In genomic region chr2:153538898-153539297, GRCm38 (mm10) we compare ENCODE assay signal across 27 mouse cellular contexts. TPM values are rescaled to one million over a fixed set of nuclear protein-coding genes. Genes with fewer than 3 reads are reported as not detected.
A peak's percentile ranks its signal among the peaks of the same experiment; 100 is the strongest.
DNase-seq lines count a peak whose midpoint lies in the region; ATAC-seq and TF ChIP-seq lines count a peak whose summit lies in the region.
"Had no signal": no experiment of that assay in that cellular context is flagged by ENCODE, and none has a peak within 500 bp of the region (broad histone marks: within the 10 kb centered on the region; RNA-seq: fewer than 3 reads in every experiment).

No protein-coding gene starts in this region.

- no peak overlapping the region for H3K4me3 ChIP-seq in heart, embryonic 10.5 days
- no peak overlapping the region for H3K4me3 ChIP-seq in heart, embryonic 11.5 days (ENCODE audit: low read depth, low read length)
- H3K4me3 ChIP-seq in CH12.LX (replicated peaks in 1 of 3; ENCODE audit: low read depth in 2 of 3, low read length in 2 of 3, poor library complexity in 1 of 3) (no peak overlapping the region), MEL (ENCODE audit: control insufficient read depth in 1 of 2, insufficient read depth in 1 of 2, low read depth in 2 of 2, low read length in 2 of 2) (no peak overlapping the region)

- ATAC-seq in heart, embryonic 11.5 days (replicated peaks; ENCODE audit: insufficient number of reproducible peaks, low FRiP score, low TSS enrichment) = no peak
- ATAC-seq: activated CD4-positive, CD25-positive, alpha-beta regulatory T cell, adult 4 months; CD4-positive, CD25-positive, alpha-beta regulatory T cell, adult 4 months; Patski had no signal

- H3K27me3 ChIP-seq in heart, embryonic 10.5 days (ENCODE audit: insufficient read depth, poor library complexity, severe bottlenecking) = 0 out of 2 replicates have a peak, but pooled peaks cover 9% of the 10 kb centered on the region
- H3K27me3 ChIP-seq in heart, embryonic 11.5 days (ENCODE audit: control insufficient read depth, insufficient read depth, low read length) = no peaks in the 10 kb centered on the region
- H3K27me3 ChIP-seq in CH12.LX (replicated peaks) (no peaks in the 10 kb centered on the region), MEL (ENCODE audit: control insufficient read depth in 1 of 2, insufficient read depth in 2 of 2, low read length in 2 of 2) (no peaks in the 10 kb centered on the region)
- H3K27me3 ChIP-seq: Patski had no signal

- peaks cover 39% of the 10 kb centered on the region for H3K4me1 ChIP-seq in heart, embryonic 10.5 days
- H3K4me1 ChIP-seq in heart, embryonic 11.5 days (ENCODE audit: control insufficient read depth, insufficient read depth, low read length) = peaks cover 7% of the 10 kb centered on the region; the same call in 1 of the 2 replicates
- peaks cover 16 to 36% of the 10 kb centered on the region in 2 experiments for H3K4me1 ChIP-seq in CH12.LX (ENCODE audit: control insufficient read depth in 1 of 2, insufficient read depth in 2 of 2)
- peaks cover 7 to 28% of the 10 kb centered on the region in 2 experiments for H3K4me1 ChIP-seq in MEL (ENCODE audit: control insufficient read depth in 1 of 2, insufficient read depth in 2 of 2, low read length in 2 of 2)

- 86% methylated on average over 3 of the region's 3 CpGs for WGBS in heart, embryonic 10.5 days
- 86% methylated on average over 3 of the region's 3 CpGs for WGBS in heart, embryonic 11.5 days (ENCODE audit: insufficient replicate concordance)

- H3K79me2 ChIP-seq in CH12.LX (replicated peaks; ENCODE audit: control insufficient read depth, extremely low read depth, insufficient read depth, poor library complexity, severe bottlenecking) (no peaks in the 10 kb centered on the region), MEL (ENCODE audit: control insufficient read depth, insufficient read depth, low read length, poor library complexity) (no peaks in the 10 kb centered on the region)

- H3K36me3 ChIP-seq in heart, embryonic 10.5 days = no peaks in the 10 kb centered on the region
- H3K36me3 ChIP-seq in heart, embryonic 11.5 days (ENCODE audit: control insufficient read depth, insufficient read depth, low read length) = no peaks in the 10 kb centered on the region
- H3K36me3 ChIP-seq in CH12.LX (replicated peaks in 1 of 2; ENCODE audit: control insufficient read depth in 1 of 2, insufficient read depth in 1 of 2, low read length in 1 of 2) (no peaks in the 10 kb centered on the region), MEL (ENCODE audit: control insufficient read depth in 1 of 2, insufficient read depth in 2 of 2, low read length in 2 of 2) (peaks cover 0 to 17% of the 10 kb centered on the region in 2 experiments; a peak in 2 of 4 replicates)
- H3K36me3 ChIP-seq: G1E had no signal

- TF ChIP-seq CTCF in CH12.LX (conservative IDR thresholded peaks at IDR 0.05 in 1 of 2, IDR thresholded peaks at IDR 0.05 in 1 of 2; ENCODE audit: low read depth in 2 of 2, low read length in 2 of 2) = no peak
- TF ChIP-seq CTCF in MEL (IDR thresholded peaks at IDR 0.05 in 2 of 3, conservative IDR thresholded peaks at IDR 0.05 in 1 of 3; ENCODE audit: control insufficient read depth in 1 of 3, insufficient read depth in 1 of 3, low read depth in 2 of 3, low read length in 3 of 3, poor library complexity in 1 of 3, severe bottlenecking in 1 of 3) = no peak

- TF ChIP-seq EP300 in CH12.LX (IDR thresholded peaks at IDR 0.05; ENCODE audit: low read length) = no peak
- TF ChIP-seq EP300 in MEL (IDR thresholded peaks at IDR 0.05; ENCODE audit: low read depth in 1 of 2, low read length in 2 of 2) = no peak

- TF ChIP-seq RAD21 in CH12.LX (IDR thresholded peaks at IDR 0.05; ENCODE audit: low read depth, low read length) = no peak
- no peak for TF ChIP-seq RAD21 in MEL (IDR thresholded peaks at IDR 0.05; ENCODE audit: low read depth, low read length)

- no peak overlapping the region for H3K4me2 ChIP-seq in heart, embryonic 11.5 days
- H3K4me2 ChIP-seq in CH12.LX (ENCODE audit: insufficient read depth, low read depth, poor library complexity, severe bottlenecking) = no peak overlapping the region

- H3K9ac ChIP-seq in heart, embryonic 11.5 days (ENCODE audit: low read depth, low read length) = no peak overlapping the region
- H3K9ac ChIP-seq in CH12.LX (ENCODE audit: insufficient read depth, low read depth) (no peak overlapping the region), MEL (ENCODE audit: control insufficient read depth, low read depth, low read length, poor library complexity, severe bottlenecking) (no peak overlapping the region)

- in situ Hi-C loops in CH12.LX (cut with MboI; ENCODE audit: low pct_ligation_motif_present, low pct_unique_long_range_greater_than_20kb, low sequenced_read_pairs) = no loop called here

- dilution Hi-C loops in CH12.LX (cut with MboI; ENCODE audit: extremely low pct_ligation_motif_present, extremely low pct_unique_long_range_greater_than_20kb, low sequenced_read_pairs) = no loop called here

- TF ChIP-seq POLR2A in CH12.LX (IDR thresholded peaks at IDR 0.05; ENCODE audit: low read depth, low read length) (no peak), MEL (IDR thresholded peaks at IDR 0.05; ENCODE audit: control insufficient read depth in 1 of 2, insufficient read depth in 1 of 2, low read depth in 1 of 2, low read length in 2 of 2, poor library complexity in 1 of 2) (no peak)

- no peaks in the 10 kb centered on the region for H3K9me3 ChIP-seq in heart, embryonic 10.5 days
- H3K9me3 ChIP-seq in heart, embryonic 11.5 days (replicated peaks; ENCODE audit: control insufficient read depth, low read length) = no peaks in the 10 kb centered on the region
- H3K9me3 ChIP-seq in CH12.LX (replicated peaks; ENCODE audit: low read length) = peaks cover 5% of the 10 kb centered on the region
- no peaks in the 10 kb centered on the region for H3K9me3 ChIP-seq in MEL (replicated peaks; ENCODE audit: insufficient read depth, low read length)

- H3K27ac ChIP-seq in heart, embryonic 10.5 days = peak overlapping the region; percentile 68; the same call in 1 of the 2 replicates
- H3K27ac ChIP-seq in heart, embryonic 11.5 days (ENCODE audit: low read depth, low read length) = no peak overlapping the region
- no peak overlapping the region for H3K27ac ChIP-seq in CH12.LX (ENCODE audit: insufficient read depth, low read depth)
- no peak overlapping the region for H3K27ac ChIP-seq in MEL (ENCODE audit: control insufficient read depth, low read depth, low read length)

- no peak for DNase-seq in heart, embryonic 10.5 days (ENCODE audit: low spot score)
- DNase-seq in CH12.LX (ENCODE audit: extremely low read depth) (no peak), MEL (ENCODE audit: low read depth, low spot score) (no peak)
- DNase-seq in layer of hippocampus, adult 18-20 months (ENCODE audit: low spot score in 2 of 2) = no peak
- no peak for DNase-seq in adrenal gland, postnatal 4 days (ENCODE audit: low spot score in 2 of 2)
- DNase-seq: adrenal gland, adult 2 months; adrenal gland, adult 8-10 months; adrenal gland, postnatal 10 days; adrenal gland, postnatal 14 days; adrenal gland, postnatal 25 days; adrenal gland, postnatal 36 days; B cell, adult 2 months; cerebellum, adult 11 months; cerebellum, adult 11-12 months; cerebellum, adult 18-20 months; cerebellum, adult 2 months; cerebellum, adult 8-10 months; cerebellum, adult 9-10 months had no signal

TF ChIP-seq in CH12.LX, 34 proteins besides CTCF, POLR2A, EP300 and RAD21:
- TF ChIP-seq E2F4 (IDR thresholded peaks at IDR 0.05; ENCODE audit: insufficient replicate concordance, low read depth, low read length) (no peak), ZC3H11A (IDR thresholded peaks at IDR 0.05; ENCODE audit: low read depth, low read length) (no peak), ZKSCAN1 (IDR thresholded peaks at IDR 0.05; ENCODE audit: borderline replicate concordance, low read depth, low read length) (peak; percentile 56), GABPA (IDR thresholded peaks at IDR 0.05; ENCODE audit: insufficient replicate concordance, low read depth, low read length) (no peak), MEF2A (IDR thresholded peaks at IDR 0.05; ENCODE audit: borderline replicate concordance, low read depth, low read length) (no peak)

TF ChIP-seq in MEL, 35 proteins besides CTCF, POLR2A, EP300 and RAD21:
- TF ChIP-seq ELF1 (IDR thresholded peaks at IDR 0.05; ENCODE audit: low read depth, low read length) (no peak), ZKSCAN1 (IDR thresholded peaks at IDR 0.05; ENCODE audit: low read depth, low read length) (peak; percentile 64; the same call in 1 of the 2 replicates), USF1 (IDR thresholded peaks at IDR 0.05; ENCODE audit: low read depth, low read length) (no peak), SMC3 (IDR thresholded peaks at IDR 0.05; ENCODE audit: low read depth, low read length) (no peak)
TF ChIP-seq in MEL: peak in this region for 1.

RNA-seq across cellular contexts. Expression of gene Nol4l, which starts 9.1 kb away (rescaled TPM):
- polyA plus RNA-seq in heart, embryonic 10.5 days (2016; fragmentation: Nextera tagmentation; extraction: Ambion mirVana) = 20.8 and 21.4 TPM in 2 replicates
- polyA plus RNA-seq in heart, embryonic 11.5 days (2014; fragmentation: Nextera tagmentation; extraction: Ambion mirVana) = 16.0 and 16.7 TPM in 2 replicates
- 3.5 and 3.7 TPM in 2 replicates for total RNA-seq in CH12.LX (2012; rRNA removed)
- 1.0 and 1.3 TPM in 2 replicates for total RNA-seq in CH12.LX (2014; rRNA removed)
- 1.9 and 3.5 TPM in 2 replicates for polyA plus RNA-seq in CH12.LX (2012; ENCODE audit: insufficient read length, low read depth)
- 4.4 and 4.5 TPM in 2 replicates for total RNA-seq in MEL (2012; rRNA removed)
- polyA plus RNA-seq in MEL (2012; ENCODE audit: insufficient read depth in 1 of 2, insufficient read length in 2 of 2, low read depth in 1 of 2, low replicate concordance in 2 of 2, missing spikeins in 1 of 2) = 1 to 10 TPM in 1 of 2 experiments, not detected in 1; 7.1 TPM
- total RNA-seq in layer of hippocampus, adult 18-20 months (2021) = 10 to 100 TPM; 46.5 to 48.1 TPM
- total RNA-seq in adrenal gland, postnatal 4 days (2021) = 10 to 100 TPM; 26.7 to 26.9 TPM

RNA-seq across cellular contexts. Expression of gene 4930404H24Rik, which starts 46.3 kb away (rescaled TPM):
- polyA plus RNA-seq in heart, embryonic 10.5 days (2016; fragmentation: Nextera tagmentation; extraction: Ambion mirVana) = not detected in 2 replicates
- not detected in 2 replicates for polyA plus RNA-seq in heart, embryonic 11.5 days (2014; fragmentation: Nextera tagmentation; extraction: Ambion mirVana)
- total RNA-seq in CH12.LX (2012; rRNA removed) = not detected in 2 replicates
- total RNA-seq in CH12.LX (2014; rRNA removed) = not detected in 2 replicates
- not detected in 2 replicates for polyA plus RNA-seq in CH12.LX (2012; ENCODE audit: insufficient read length, low read depth)
- not detected in 2 replicates for total RNA-seq in MEL (2012; rRNA removed)
- under 1 TPM in 1 of 2 experiments, not detected in 1; 0.24 TPM for polyA plus RNA-seq in MEL (2012; ENCODE audit: insufficient read depth in 1 of 2, insufficient read length in 2 of 2, low read depth in 1 of 2, low replicate concordance in 2 of 2, missing spikeins in 1 of 2)
- total RNA-seq in layer of hippocampus, adult 18-20 months (2021) = not detected
- not detected for total RNA-seq in adrenal gland, postnatal 4 days (2021)
- total RNA-seq: adrenal gland, adult 18-20 months; adrenal gland, adult 2 months; adrenal gland, adult 8-10 months; adrenal gland, postnatal 10 days; adrenal gland, postnatal 14 days; adrenal gland, postnatal 25 days; adrenal gland, postnatal 36 days; ES-E14; G1E had no signal
- polyA plus RNA-seq: activated CD4-positive, CD25-positive, alpha-beta regulatory T cell, adult 4 months; adrenal gland, adult 2 months; brain, embryonic 14.5 days; C2C12; CD4-positive, CD25-positive, alpha-beta regulatory T cell, adult 4 months; cerebellum, adult 2 months; G1E; Patski had no signal
